Mouse (Mus musculus): Measurements from ENCODE around the gene Gli1.
"Not testable (repeated sequence)": the region's sequence is repeated elsewhere in the genome, so short reads cannot be mapped to it uniquely, and the experiment has no call there.

The Gli1 gene

GRCm38 (mm10) chr10:127323131-127323855 is 18.5 kb downstream of the Gli1 start:
- in situ Hi-C loops (cut with MboI, MseI), result loop anchor here in 1 of 2 experiments (10.0 kb wide), 1 partner anchor 1012 kb away; the partner anchor contains the start of gene Cs

GRCm38 (mm10) chr10:127322669-127323068 is 19.1 kb downstream of the Gli1 start:
- in situ Hi-C loops (cut with MboI, MseI), result loop anchor here in 1 of 2 experiments (10.0 kb wide), 1 partner anchor 1012 kb away; the partner anchor contains the start of gene Cs

GRCm38 (mm10) chr10:127322178-127322577 is 19.6 kb downstream of the Gli1 start:
- in situ Hi-C loops (cut with MboI, MseI), result loop anchor here in 1 of 2 experiments (10.0 kb wide), 1 partner anchor 1013 kb away; the partner anchor contains the start of gene Cs

- in situ Hi-C loops (cut with MboI, MseI), result loop anchor here in 1 of 2 experiments (10.0 kb wide), 1 partner anchor 1013 kb away; the partner anchor contains the start of gene Cs
These were observed 20.2 kb downstream of the Gli1 start, which contains the start of gene Arhgap9 for GRCm38 (mm10) chr10:127321621-127322020. Gene Arhgap9 (plus strand): TSS chr10:127321964.

GRCm38 (mm10) chr10:127319969-127320368 is 21.8 kb downstream of the Gli1 start:
- in situ Hi-C loops (cut with MboI, MseI), result loop anchor here (5.0 to 10.0 kb wide), 2 partner anchors 1015 to 1302 kb away; partner anchors contain the start of gene Cs (in 1 of the 2)

GRCm38 (mm10) chr10:127318009-127318408 is 23.8 kb downstream of the Gli1 start:
- in situ Hi-C loops (cut with MboI, MseI), result loop anchor here (5.0 kb wide), 1 partner anchor 1304 kb away; no protein-coding TSS in a partner anchor

GRCm38 (mm10) chr10:127317277-127317676 is 24.5 kb downstream of the Gli1 start:
- in situ Hi-C loops (cut with MboI, MseI), result loop anchor here (5.0 kb wide), 1 partner anchor 1305 kb away; no protein-coding TSS in a partner anchor

- in situ Hi-C loops (cut with MboI, MseI), result loop anchor here (5.0 kb wide), 2 partner anchors 133 to 1307 kb away; partner anchors contain the start of gene Slc26a10 (in 1 of the 2)
These were observed 26.8 kb downstream of the Gli1 start for GRCm38 (mm10) chr10:127314950-127315349.

GRCm38 (mm10) chr10:127313516-127313915 is 28.3 kb downstream of the Gli1 start:
- in situ Hi-C loops (cut with MboI, MseI), result loop anchor here in 1 of 2 experiments (5.0 kb wide), 1 partner anchor 131 kb away; the partner anchor contains the start of gene Slc26a10

- in situ Hi-C loops (cut with MboI, MseI), result loop anchor here in 1 of 2 experiments (5.0 kb wide), 1 partner anchor 131 kb away; the partner anchor contains the start of gene Slc26a10
These were observed 28.9 kb downstream of the Gli1 start for GRCm38 (mm10) chr10:127312858-127313257.

GRCm38 (mm10) chr10:127312356-127312676 is 29.5 kb downstream of the Gli1 start:
- in situ Hi-C loops (cut with MboI, MseI), result loop anchor here in 1 of 2 experiments (5.0 kb wide), 1 partner anchor 130 kb away; the partner anchor contains the start of gene Slc26a10

- in situ Hi-C loops (cut with MboI, MseI), result loop anchor here in 1 of 2 experiments (5.0 kb wide), 1 partner anchor 129 kb away; the partner anchor contains the start of gene Slc26a10
These were observed 30.1 kb downstream of the Gli1 start, which contains the start of gene Mars for GRCm38 (mm10) chr10:127311476-127312355. Gene Mars (minus strand): TSS chr10:127311786.

- in situ Hi-C loops (cut with MboI, MseI), result loop anchor here in 1 of 2 experiments (5.0 kb wide), 1 partner anchor 128 kb away; the partner anchor contains the start of gene Slc26a10
These were observed 31.0 kb downstream of the Gli1 start for GRCm38 (mm10) chr10:127310523-127311475.

- in situ Hi-C loops (cut with MboI, MseI), result not testable (repeated sequence)
These were observed 32.6 kb downstream of the Gli1 start for GRCm38 (mm10) chr10:127309167-127309566.

- in situ Hi-C loops (cut with MboI, MseI), result no loop called here
These were observed 38.6 kb downstream of the Gli1 start for GRCm38 (mm10) chr10:127303136-127303535.

- in situ Hi-C loops (cut with MboI, MseI), result no loop called here
These were observed 41.4 kb downstream of the Gli1 start for GRCm38 (mm10) chr10:127300361-127300760.

GRCm38 (mm10) chr10:127297015-127297871 is 44.5 kb downstream of the Gli1 start:
- in situ Hi-C loops (cut with MboI, MseI), result loop anchor here in 1 of 2 experiments (10.0 kb wide), 1 partner anchor 1228 kb away; the partner anchor contains the start of gene Esyt1

GRCm38 (mm10) chr10:127295986-127296794 is 45.6 kb downstream of the Gli1 start:
- in situ Hi-C loops (cut with MboI, MseI), result loop anchor here in 1 of 2 experiments (10.0 kb wide), 1 partner anchor 1229 kb away; the partner anchor contains the start of gene Esyt1
